Mouse (Mus musculus): Measurements from ENCODE around the gene Il31. TPM values are rescaled to one million over a fixed set of nuclear protein-coding genes. Genes with fewer than 3 reads are reported as not detected.

Gene Il31
- not detected in 2 replicates for polyA plus RNA-seq (2012; rRNA removed)

- H3K4me1 ChIP-seq (ENCODE audit: control insufficient read depth, insufficient read depth, insufficient read length), result no peaks in the 10 kb centered on the region
- no peak within 1 kb of the TSS for H3K4me3 ChIP-seq (ENCODE audit: extremely low read depth, insufficient read depth, insufficient read length)
- H3K36me3 ChIP-seq (ENCODE audit: control insufficient read depth, insufficient read depth, low read length), result no peaks in the 10 kb centered on the region
- no peak for DNase-seq (ENCODE audit: low read depth in 1 of 2, low spot score in 2 of 2)
- TF ChIP-seq CTCF (IDR thresholded peaks at IDR 0.05; ENCODE audit: extremely low read depth, insufficient read depth, insufficient read length, insufficient replicate concordance) (no peak), POLR2A (IDR thresholded peaks at IDR 0.05; ENCODE audit: low read depth, low read length) (no peak)
- WGBS, result 20% methylated on average over 25 of the region's 25 CpGs
- H3K27ac ChIP-seq (ENCODE audit: insufficient read depth, low read length), result no peak within 1 kb of the TSS
- H3K27me3 ChIP-seq (ENCODE audit: control insufficient read depth, insufficient read depth, low read length), result no peaks in the 10 kb centered on the region
Measured at GRCm38 (mm10) chr5:123489112-123489785, at the start of gene Il31, which contains the start of gene Lrrc43. Il31 (minus strand) TSS chr5:123489489. Lrrc43 (plus strand) TSS chr5:123489305.

DNA sequence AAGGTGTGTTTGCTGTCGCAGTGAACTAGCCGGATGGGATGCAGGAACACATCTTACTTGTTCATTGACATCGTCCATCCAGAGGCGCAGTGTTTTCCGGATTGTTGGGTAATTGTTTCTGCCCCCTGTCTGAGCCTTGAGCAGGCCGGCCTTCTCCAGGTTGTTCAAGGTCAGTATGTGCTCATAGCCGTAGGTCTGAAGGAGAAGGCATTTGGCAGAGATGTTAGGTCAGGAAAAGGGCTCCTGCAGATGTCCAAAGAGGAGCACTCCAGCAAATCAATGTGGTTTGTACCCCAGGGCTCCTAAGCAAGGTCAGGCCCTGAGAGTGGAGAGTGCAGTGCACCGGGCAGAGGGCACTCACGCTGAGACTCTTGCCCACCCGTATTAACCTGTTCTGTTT is 44.5 kb upstream of the Il31 start:
- 97% methylated on average over 10 of the region's 10 CpGs for WGBS
- TF ChIP-seq CTCF (IDR thresholded peaks at IDR 0.05; ENCODE audit: extremely low read depth, insufficient read depth, insufficient read length, insufficient replicate concordance), result no peak
- no peak for TF ChIP-seq POLR2A (IDR thresholded peaks at IDR 0.05; ENCODE audit: low read depth, low read length)
- no peak for DNase-seq (ENCODE audit: low read depth in 1 of 2, low spot score in 2 of 2)
- Histone ChIP-seq H3K36me3 (ENCODE audit: control insufficient read depth, insufficient read depth, low read length) (peaks cover 43% of the 10 kb centered on the region), H3K27me3 (ENCODE audit: control insufficient read depth, insufficient read depth, low read length) (no peaks in the 10 kb centered on the region), H3K4me3 (ENCODE audit: extremely low read depth, insufficient read depth, insufficient read length) (no peak overlapping the region), H3K4me1 (ENCODE audit: control insufficient read depth, insufficient read depth, insufficient read length) (no peaks in the 10 kb centered on the region), H3K27ac (ENCODE audit: insufficient read depth, low read length) (no peak overlapping the region)

DNA sequence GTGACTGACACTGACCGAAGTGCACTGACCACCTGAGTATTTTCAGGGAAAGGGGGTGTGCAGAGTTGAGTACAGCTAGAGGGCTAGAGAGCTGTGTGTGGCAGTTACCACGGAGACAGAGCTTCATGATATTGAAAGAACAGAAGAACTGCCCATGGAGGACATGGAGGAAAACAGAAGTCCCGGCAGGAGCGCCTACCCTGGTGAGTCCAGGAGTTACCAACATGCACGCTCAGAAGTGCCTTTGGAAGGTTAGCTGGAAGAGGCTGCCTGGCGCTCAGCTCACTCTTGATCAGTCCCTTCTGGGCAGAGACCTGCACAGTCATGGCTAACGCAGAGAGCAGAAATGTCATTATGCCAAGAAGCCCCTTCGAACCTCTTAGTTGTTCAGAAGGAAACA is 40.8 kb upstream of the Il31 start:
- Histone ChIP-seq H3K4me1 (ENCODE audit: control insufficient read depth, insufficient read depth, insufficient read length) (no peaks in the 10 kb centered on the region), H3K27ac (ENCODE audit: insufficient read depth, low read length) (no peak overlapping the region), H3K4me3 (ENCODE audit: extremely low read depth, insufficient read depth, insufficient read length) (no peak overlapping the region), H3K36me3 (ENCODE audit: control insufficient read depth, insufficient read depth, low read length) (peaks cover 37% of the 10 kb centered on the region), H3K27me3 (ENCODE audit: control insufficient read depth, insufficient read depth, low read length) (no peaks in the 10 kb centered on the region)
- TF ChIP-seq POLR2A (IDR thresholded peaks at IDR 0.05; ENCODE audit: low read depth, low read length), result no peak
- no peak for DNase-seq (ENCODE audit: low read depth in 1 of 2, low spot score in 2 of 2)
- WGBS, result 94% methylated on average over 8 of the region's 8 CpGs

DNA sequence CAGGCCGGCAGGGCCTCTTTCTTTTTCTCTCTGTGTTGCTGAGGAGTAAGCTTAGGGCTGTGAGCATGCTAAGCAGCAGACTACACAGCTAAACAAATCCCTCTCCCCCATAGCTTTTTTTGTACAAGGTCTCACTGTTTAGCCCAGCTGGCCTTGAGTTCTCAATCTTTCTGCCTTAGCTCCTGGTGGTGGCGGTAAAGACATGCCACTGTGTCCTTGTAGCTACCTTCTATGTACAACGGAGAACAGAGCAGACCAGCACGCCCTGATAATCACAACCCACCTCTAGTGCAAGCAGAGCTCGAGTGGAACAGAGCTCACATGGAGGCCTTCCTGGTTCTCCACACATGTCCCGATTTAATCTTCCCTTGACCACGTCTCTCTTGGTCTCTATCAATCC is 39.4 kb upstream of the Il31 start:
- H3K36me3 ChIP-seq (ENCODE audit: control insufficient read depth, insufficient read depth, low read length), result peaks cover 33% of the 10 kb centered on the region
- 88% methylated on average over 7 of the region's 7 CpGs for WGBS
- no peak overlapping the region for H3K4me3 ChIP-seq (ENCODE audit: extremely low read depth, insufficient read depth, insufficient read length)
- peaks cover 4% of the 10 kb centered on the region for H3K4me1 ChIP-seq (ENCODE audit: control insufficient read depth, insufficient read depth, insufficient read length)
- no peak overlapping the region for H3K27ac ChIP-seq (ENCODE audit: insufficient read depth, low read length)
- DNase-seq (ENCODE audit: low read depth in 1 of 2, low spot score in 2 of 2), result no peak
- no peak for TF ChIP-seq POLR2A (IDR thresholded peaks at IDR 0.05; ENCODE audit: low read depth, low read length)
- no peaks in the 10 kb centered on the region for H3K27me3 ChIP-seq (ENCODE audit: control insufficient read depth, insufficient read depth, low read length)

- Histone ChIP-seq H3K36me3 (ENCODE audit: control insufficient read depth, insufficient read depth, low read length) (peaks cover 13% of the 10 kb centered on the region), H3K4me3 (ENCODE audit: extremely low read depth, insufficient read depth, insufficient read length) (no peak overlapping the region), H3K27ac (ENCODE audit: insufficient read depth, low read length) (no peak overlapping the region), H3K4me1 (ENCODE audit: control insufficient read depth, insufficient read depth, insufficient read length) (peaks cover 4% of the 10 kb centered on the region), H3K27me3 (ENCODE audit: control insufficient read depth, insufficient read depth, low read length) (no peaks in the 10 kb centered on the region)
- no peak for TF ChIP-seq CTCF (IDR thresholded peaks at IDR 0.05; ENCODE audit: extremely low read depth, insufficient read depth, insufficient read length, insufficient replicate concordance)
- TF ChIP-seq POLR2A (IDR thresholded peaks at IDR 0.05; ENCODE audit: low read depth, low read length), result no peak
- no peak for DNase-seq (ENCODE audit: low read depth in 1 of 2, low spot score in 2 of 2)
- WGBS, result 93% methylated on average over 9 of the region's 9 CpGs
Measured at GRCm38 (mm10) chr5:123525916-123526495, 36.7 kb upstream of the Il31 start.

DNA sequence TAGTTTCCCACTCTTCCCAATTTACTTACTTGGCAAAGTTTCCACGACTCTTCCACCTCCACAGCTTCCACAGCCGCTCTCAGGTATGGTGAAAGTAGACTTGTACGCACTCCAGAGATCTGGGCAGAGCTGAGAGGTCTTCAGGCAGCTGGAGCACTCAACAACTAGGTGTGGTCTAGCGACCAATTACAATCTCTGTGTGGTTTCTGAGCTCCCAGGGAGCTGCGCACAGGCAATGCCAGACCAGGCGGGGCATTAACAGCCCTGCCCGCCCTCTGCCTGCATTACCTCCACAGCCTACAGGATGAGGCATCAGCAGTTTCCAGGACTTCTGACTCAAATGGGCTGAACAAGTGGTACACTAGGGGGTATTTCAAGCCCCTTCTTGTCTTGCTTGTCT is 36.0 kb upstream of the Il31 start, which contains the start of gene Gm49027:
Gm49027 (minus strand) TSS at position 208 of the 400 bp plus-strand sequence.
- Histone ChIP-seq H3K27ac (ENCODE audit: insufficient read depth, low read length) (no peak within 1 kb of the TSS), H3K4me3 (ENCODE audit: extremely low read depth, insufficient read depth, insufficient read length) (peak within 1 kb of the TSS; percentile 98), H3K36me3 (ENCODE audit: control insufficient read depth, insufficient read depth, low read length) (peaks cover 7% of the 10 kb centered on the region), H3K4me1 (ENCODE audit: control insufficient read depth, insufficient read depth, insufficient read length) (peaks cover 4% of the 10 kb centered on the region), H3K27me3 (ENCODE audit: control insufficient read depth, insufficient read depth, low read length) (no peaks in the 10 kb centered on the region)
- TF ChIP-seq POLR2A (IDR thresholded peaks at IDR 0.05; ENCODE audit: low read depth, low read length), result no peak
- TF ChIP-seq CTCF (IDR thresholded peaks at IDR 0.05; ENCODE audit: extremely low read depth, insufficient read depth, insufficient read length, insufficient replicate concordance), result no peak
- 89% methylated on average over 7 of the region's 7 CpGs for WGBS
- no peak for DNase-seq (ENCODE audit: low read depth in 1 of 2, low spot score in 2 of 2)

- Histone ChIP-seq H3K27ac (ENCODE audit: insufficient read depth, low read length) (no peak overlapping the region), H3K4me1 (ENCODE audit: control insufficient read depth, insufficient read depth, insufficient read length) (peaks cover 4% of the 10 kb centered on the region), H3K27me3 (ENCODE audit: control insufficient read depth, insufficient read depth, low read length) (no peaks in the 10 kb centered on the region), H3K4me3 (ENCODE audit: extremely low read depth, insufficient read depth, insufficient read length) (peak overlapping the region; percentile 98), H3K36me3 (ENCODE audit: control insufficient read depth, insufficient read depth, low read length) (peaks cover 3% of the 10 kb centered on the region)
- TF ChIP-seq CTCF (IDR thresholded peaks at IDR 0.05; ENCODE audit: extremely low read depth, insufficient read depth, insufficient read length, insufficient replicate concordance) (no peak), POLR2A (IDR thresholded peaks at IDR 0.05; ENCODE audit: low read depth, low read length) (no peak)
- 4% methylated on average over 26 of the region's 27 CpGs for WGBS
- no peak for DNase-seq (ENCODE audit: low read depth in 1 of 2, low spot score in 2 of 2)
Measured at GRCm38 (mm10) chr5:123524393-123524750, 35.1 kb upstream of the Il31 start.

Data from spleen, adult 2 months (tissue).